Mouse (Mus musculus): ENCODE measurements at regions not wholly inside any gene's neighbourhood (a gene's known extent, or its start where the extent isn't known, plus 50 kb on each side); places are given as distances from the start of the nearest gene placed in this dataset.

- no peak for ATAC-seq (ENCODE audit: low FRiP score)
- Histone ChIP-seq H3K9me3 (replicated peaks) (no peaks in the 10 kb centered on the region), H3K27ac (no peak overlapping the region), H3K27me3 (no peaks in the 10 kb centered on the region), H3K9ac (no peak overlapping the region), H3K36me3 (no peaks in the 10 kb centered on the region), H3K4me3 (no peak overlapping the region), H3K4me2 (replicated peaks) (no peak overlapping the region), H3K4me1 (no peaks in the 10 kb centered on the region)
- WGBS = 66% methylated on average over 4 of the region's 4 CpGs
Measured at GRCm38 (mm10) chr4:101336811-101337210, 71.7 kb upstream of the Jak1 start.

DNA sequence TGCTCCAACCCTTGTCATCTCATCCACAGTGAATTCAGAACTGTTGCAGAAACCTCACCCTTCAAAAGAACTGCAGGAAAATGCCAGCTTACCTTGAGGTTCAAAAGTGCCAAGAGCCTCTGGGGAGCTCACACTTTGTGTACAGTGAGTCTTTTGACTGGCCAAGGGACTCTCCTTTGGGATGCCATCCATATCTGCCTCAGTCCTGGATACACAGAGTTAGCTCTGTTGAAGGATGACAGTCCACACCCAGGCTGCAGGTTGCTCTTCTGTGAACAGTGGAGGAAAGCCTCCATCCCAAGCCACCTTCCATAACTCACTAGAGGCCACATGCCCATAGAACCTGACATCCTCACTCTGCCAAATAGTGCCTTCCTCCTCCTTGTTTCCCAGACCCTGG, 71.3 kb upstream of the Jak1 start:
- Histone ChIP-seq H3K36me3 (no peaks in the 10 kb centered on the region), H3K27ac (no peak overlapping the region), H3K4me3 (no peak overlapping the region), H3K4me1 (no peaks in the 10 kb centered on the region), H3K9me3 (replicated peaks) (no peaks in the 10 kb centered on the region), H3K4me2 (replicated peaks) (no peak overlapping the region), H3K9ac (no peak overlapping the region), H3K27me3 (no peaks in the 10 kb centered on the region)
- ATAC-seq (ENCODE audit: low FRiP score) = no peak

DNA sequence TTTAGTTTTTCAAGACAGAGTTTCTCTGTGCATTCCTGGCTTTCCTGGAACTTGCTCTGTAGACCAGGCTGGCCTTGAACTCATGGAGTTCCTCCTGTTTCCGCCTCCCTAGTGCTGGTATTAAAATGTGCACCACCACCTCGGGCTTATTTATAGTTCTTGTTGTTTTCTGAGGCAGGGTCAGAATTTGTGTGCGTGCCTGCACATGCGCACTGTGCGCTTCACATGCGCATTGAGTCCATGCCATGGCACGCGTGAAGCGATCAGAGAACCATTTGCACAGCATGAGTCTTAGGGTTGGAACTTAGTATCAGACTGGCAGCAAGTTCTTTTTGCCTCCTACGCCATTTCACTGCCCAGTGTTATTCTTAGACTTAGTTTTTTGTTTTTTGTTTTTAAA, 68.8 kb upstream of the Jak1 start:
- no peak overlapping the region for H3K27ac ChIP-seq
- H3K36me3 ChIP-seq = no peaks in the 10 kb centered on the region
- no peak overlapping the region for H3K9ac ChIP-seq
- H3K9me3 ChIP-seq (replicated peaks) = no peaks in the 10 kb centered on the region
- no peak overlapping the region for H3K4me3 ChIP-seq
- no peak overlapping the region for H3K4me2 ChIP-seq (replicated peaks)
- no peak for ATAC-seq (ENCODE audit: low FRiP score)
- 93% methylated on average over 10 of the region's 10 CpGs for WGBS
- no peaks in the 10 kb centered on the region for H3K4me1 ChIP-seq
- no peaks in the 10 kb centered on the region for H3K27me3 ChIP-seq

- Histone ChIP-seq H3K4me1 (peaks cover 3% of the 10 kb centered on the region; the same call in 1 of the 2 replicates), H3K9ac (no peak overlapping the region), H3K27ac (no peak overlapping the region), H3K9me3 (replicated peaks) (no peaks in the 10 kb centered on the region), H3K4me2 (replicated peaks) (no peak overlapping the region), H3K27me3 (no peaks in the 10 kb centered on the region), H3K36me3 (no peaks in the 10 kb centered on the region), H3K4me3 (no peak overlapping the region)
- 69% methylated on average over 3 of the region's 3 CpGs for WGBS
- ATAC-seq (ENCODE audit: low FRiP score) = no peak
Measured at GRCm38 (mm10) chr4:101333036-101333435, 68.0 kb upstream of the Jak1 start.

- H3K4me2 ChIP-seq (replicated peaks) = no peak overlapping the region
- no peaks in the 10 kb centered on the region for H3K9me3 ChIP-seq (replicated peaks)
- 89% methylated on average over 4 of the region's 4 CpGs for WGBS
- no peak overlapping the region for H3K4me3 ChIP-seq
- H3K27me3 ChIP-seq = no peaks in the 10 kb centered on the region
- no peak overlapping the region for H3K27ac ChIP-seq
- no peak overlapping the region for H3K9ac ChIP-seq
- peaks cover 7% of the 10 kb centered on the region; the same call in 1 of the 2 replicates for H3K4me1 ChIP-seq
- no peak for ATAC-seq (ENCODE audit: low FRiP score)
- no peaks in the 10 kb centered on the region for H3K36me3 ChIP-seq
Measured at GRCm38 (mm10) chr4:101331231-101331630, 66.1 kb upstream of the Jak1 start.

- 81% methylated on average over 7 of the region's 7 CpGs for WGBS
- Histone ChIP-seq H3K4me1 (peaks cover 7% of the 10 kb centered on the region; the same call in 1 of the 2 replicates), H3K27me3 (no peaks in the 10 kb centered on the region), H3K27ac (no peak overlapping the region), H3K4me2 (replicated peaks) (no peak overlapping the region), H3K36me3 (no peaks in the 10 kb centered on the region), H3K9me3 (replicated peaks) (no peaks in the 10 kb centered on the region), H3K4me3 (no peak overlapping the region), H3K9ac (no peak overlapping the region)
- no peak for ATAC-seq (ENCODE audit: low FRiP score)
Measured at GRCm38 (mm10) chr4:101329060-101329459, 64.0 kb upstream of the Jak1 start.

DNA sequence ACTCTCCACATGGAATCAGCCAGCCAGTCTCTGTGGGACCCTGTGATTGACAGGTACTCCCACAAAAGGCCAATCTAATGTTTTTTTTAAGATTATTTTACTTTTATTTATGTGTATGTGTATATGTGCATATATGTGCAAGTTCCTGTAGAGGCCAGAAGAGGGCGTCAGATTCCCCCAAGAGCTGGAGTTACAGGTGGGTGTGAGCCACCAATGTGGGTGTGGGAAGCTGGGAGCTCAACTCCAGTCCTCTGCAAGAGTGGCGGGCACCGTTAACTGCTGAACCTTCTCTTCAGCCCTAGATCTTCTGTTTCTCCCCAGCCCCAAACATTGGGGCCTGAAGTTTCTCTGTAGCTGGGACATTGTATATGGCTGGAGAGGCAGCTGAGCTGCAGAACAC, 61.0 kb upstream of the Jak1 start:
- Histone ChIP-seq H3K4me1 (peaks cover 7% of the 10 kb centered on the region; the same call in 1 of the 2 replicates), H3K4me3 (no peak overlapping the region), H3K4me2 (replicated peaks) (no peak overlapping the region), H3K9ac (no peak overlapping the region), H3K27me3 (no peaks in the 10 kb centered on the region), H3K36me3 (no peaks in the 10 kb centered on the region), H3K27ac (no peak overlapping the region), H3K9me3 (replicated peaks) (no peaks in the 10 kb centered on the region)
- WGBS = 75% methylated on average over 3 of the region's 3 CpGs
- no peak for ATAC-seq (ENCODE audit: low FRiP score)

DNA sequence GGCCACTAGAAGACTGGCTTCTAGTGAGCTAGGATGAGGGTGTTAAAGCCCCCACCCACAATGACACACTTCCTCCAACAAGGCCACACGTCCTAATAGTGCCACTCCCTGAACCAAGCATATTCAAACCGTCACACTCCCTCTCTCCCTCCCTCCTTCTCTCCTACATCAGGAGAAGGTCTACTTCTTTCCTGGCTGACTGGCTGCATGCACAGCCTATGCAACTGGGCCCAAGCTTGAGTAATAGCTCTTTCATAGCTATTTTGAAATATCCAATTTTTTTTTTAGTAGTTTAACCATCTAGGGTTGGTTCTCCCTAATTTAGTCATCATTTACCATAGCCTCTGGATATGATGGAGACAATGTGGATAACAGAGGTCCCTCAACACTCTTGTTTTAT, 56.6 kb upstream of the Jak1 start:
- no peak for ATAC-seq (ENCODE audit: low FRiP score)

DNA sequence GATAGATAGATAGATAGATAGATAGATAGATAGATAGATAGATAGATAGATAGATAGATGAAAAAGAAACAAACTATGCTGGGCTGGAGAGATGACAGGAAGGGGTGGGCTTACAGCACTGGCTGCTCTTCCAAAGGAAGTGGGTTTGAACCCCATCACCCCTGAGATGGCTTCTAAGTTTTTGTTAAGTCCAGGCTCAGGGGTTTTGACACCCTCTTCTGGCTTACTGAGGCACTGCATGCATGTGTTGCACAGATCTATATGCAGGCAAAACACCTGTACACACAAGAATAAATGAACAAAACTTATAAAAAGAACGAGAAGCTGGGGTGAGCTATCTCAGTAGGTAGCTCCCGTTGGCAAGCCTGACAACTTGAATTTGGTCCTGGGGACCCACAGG, 55.5 kb upstream of the Jak1 start:
- no peaks in the 10 kb centered on the region for H3K27me3 ChIP-seq
- H3K27ac ChIP-seq = no peak overlapping the region
- 65% methylated on average over 2 of the region's 2 CpGs for whole genome bisulfite sequencing
- no peaks in the 10 kb centered on the region for H3K36me3 ChIP-seq
- H3K9ac ChIP-seq = no peak overlapping the region
- H3K4me3 ChIP-seq = no peak overlapping the region
- no peaks in the 10 kb centered on the region for H3K9me3 ChIP-seq (replicated peaks)
- H3K4me2 ChIP-seq (replicated peaks) = no peak overlapping the region
- no peak for ATAC-seq (ENCODE audit: low FRiP score)
- H3K4me1 ChIP-seq = no peaks in the 10 kb centered on the region

More for the DNA sequence above, 56.6 kb upstream of the Jak1 start:
- Histone ChIP-seq H3K4me3 (no peak overlapping the region), H3K27ac (no peak overlapping the region), H3K36me3 (no peaks in the 10 kb centered on the region), H3K4me2 (replicated peaks) (no peak overlapping the region), H3K4me1 (no peaks in the 10 kb centered on the region), H3K27me3 (no peaks in the 10 kb centered on the region), H3K9ac (no peak overlapping the region), H3K9me3 (replicated peaks) (no peaks in the 10 kb centered on the region)
- 72% methylated on average over 2 of the region's 2 CpGs for WGBS

DNA sequence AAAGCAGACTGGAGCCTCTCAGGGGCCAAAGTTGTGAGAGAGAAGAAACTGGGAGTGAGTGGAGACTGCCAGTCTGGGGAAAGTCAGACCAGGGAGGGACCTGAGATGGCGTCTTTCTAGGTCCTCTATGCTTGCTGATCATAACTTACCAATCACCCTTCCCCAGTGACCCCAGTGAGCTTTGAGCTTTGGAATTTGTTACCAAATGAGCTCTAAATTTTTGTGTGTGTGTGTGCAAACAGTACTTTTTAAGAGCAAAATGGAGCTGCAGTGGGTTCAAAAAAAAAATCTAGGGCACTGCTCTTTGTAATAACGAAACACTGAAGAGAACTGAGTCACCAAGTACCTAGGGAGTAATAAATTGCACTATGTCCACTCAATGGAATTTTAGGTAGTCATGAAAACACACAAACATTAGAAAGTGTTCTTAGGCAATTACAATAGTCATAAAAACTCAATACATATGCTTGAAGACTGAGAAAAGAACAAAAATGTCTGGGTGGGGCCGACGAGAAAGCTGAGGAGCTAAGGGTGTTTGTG, 54.7 kb upstream of the Jak1 start:
- H3K9ac ChIP-seq = no peak overlapping the region
- no peak overlapping the region for H3K4me2 ChIP-seq (replicated peaks)
- H3K27ac ChIP-seq = no peak overlapping the region
- no peak overlapping the region for H3K4me3 ChIP-seq
- WGBS = 89% methylated on average over 4 of the region's 4 CpGs
- H3K36me3 ChIP-seq = no peaks in the 10 kb centered on the region
- H3K4me1 ChIP-seq = no peaks in the 10 kb centered on the region
- H3K9me3 ChIP-seq (replicated peaks) = no peaks in the 10 kb centered on the region
- no peak for ATAC-seq (ENCODE audit: low FRiP score)
- H3K27me3 ChIP-seq = no peaks in the 10 kb centered on the region

- Histone ChIP-seq H3K4me1 (no peaks in the 10 kb centered on the region), H3K9ac (no peak overlapping the region), H3K4me2 (replicated peaks) (no peak overlapping the region), H3K27me3 (peaks cover 7% of the 10 kb centered on the region), H3K4me3 (no peak overlapping the region), H3K9me3 (replicated peaks) (no peaks in the 10 kb centered on the region), H3K27ac (no peak overlapping the region), H3K36me3 (no peaks in the 10 kb centered on the region)
- WGBS = 82% methylated on average over 1 of the region's 1 CpGs
- no peak for ATAC-seq (ENCODE audit: low FRiP score)
Measured at GRCm38 (mm10) chr4:101318836-101319235, 53.8 kb upstream of the Jak1 start.

GRCm38 (mm10) chr4:101316061-101316460, 51.0 kb upstream of the Jak1 start:
- no peak overlapping the region for H3K4me3 ChIP-seq
- 86% methylated on average over 6 of the region's 6 CpGs for WGBS
- peaks cover 10% of the 10 kb centered on the region for H3K27me3 ChIP-seq
- H3K4me2 ChIP-seq (replicated peaks) = no peak overlapping the region
- no peak overlapping the region for H3K27ac ChIP-seq
- no peak for ATAC-seq (ENCODE audit: low FRiP score)
- H3K36me3 ChIP-seq = no peaks in the 10 kb centered on the region
- no peak overlapping the region for H3K9ac ChIP-seq
- no peaks in the 10 kb centered on the region for H3K4me1 ChIP-seq
- H3K9me3 ChIP-seq (replicated peaks) = no peaks in the 10 kb centered on the region

All from hindbrain, embryonic 12.5 days (tissue).